Mouse (Mus musculus): ENCODE measurements at regions not wholly inside any gene's neighbourhood (a gene's known extent, or its start where the extent isn't known, plus 50 kb on each side); places are given as distances from the start of the nearest gene placed in this dataset.

DNA sequence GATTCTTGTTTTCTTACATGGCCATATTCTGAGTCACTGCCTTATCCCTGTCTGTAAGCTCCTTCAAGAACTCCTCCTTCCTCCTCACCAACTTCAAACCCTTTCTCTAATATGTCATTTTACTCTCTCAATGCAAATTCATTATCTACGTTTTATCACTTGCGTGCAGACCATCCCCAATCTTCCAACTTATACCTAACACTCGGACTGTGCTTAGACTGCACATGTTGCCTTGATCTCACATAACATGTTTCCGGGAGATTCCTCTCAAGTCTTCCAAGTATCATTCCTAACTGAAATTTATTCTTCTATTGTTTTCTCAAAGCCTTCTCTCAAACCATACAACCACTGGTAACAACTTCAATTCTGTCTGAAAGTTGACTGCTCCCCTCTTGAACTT is 637.0 kb upstream of the Nox3 start:
- TF ChIP-seq POLR2A (IDR thresholded peaks at IDR 0.05; ENCODE audit: borderline replicate concordance, extremely low read depth, low read depth, low read length) (no peak), CTCF (IDR thresholded peaks at IDR 0.05; ENCODE audit: insufficient read depth, low read length) (no peak)
